Mouse (Mus musculus): ENCODE measurements around the gene Glra4.

DNA sequence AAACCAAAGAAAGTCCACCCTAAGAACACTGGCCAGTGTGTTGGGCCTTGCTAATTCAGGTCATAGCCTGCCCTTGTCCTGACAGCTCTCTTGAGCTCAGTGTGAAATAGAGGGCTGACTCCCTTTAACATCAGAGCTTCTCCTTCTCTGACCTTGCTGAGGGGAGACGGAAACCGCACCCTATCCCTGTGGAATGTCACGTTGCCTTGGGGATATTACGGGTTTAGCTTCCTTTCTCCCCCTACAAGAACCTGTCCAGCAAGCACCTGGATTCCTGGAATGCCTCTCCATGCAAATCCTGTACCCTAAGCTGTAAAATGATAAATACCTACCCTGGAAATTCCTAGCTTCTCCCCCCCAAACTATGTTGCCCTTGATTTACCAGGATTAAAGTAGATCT lies 9.5 kb upstream of the Glra4 start:
- TF ChIP-seq CTCF (IDR thresholded peaks at IDR 0.05; ENCODE audit: low read depth) (no peak), EP300 (optimal IDR thresholded peaks at IDR 0.05) (no peak)

All from stomach, postnatal 0 days (tissue).